Mouse (Mus musculus): ENCODE measurements around the gene Olfr473.
"Not testable (repeated sequence)": the region's sequence is repeated elsewhere in the genome, so short reads cannot be mapped to it uniquely, and the experiment has no call there.

Olfr473 gene

DNA sequence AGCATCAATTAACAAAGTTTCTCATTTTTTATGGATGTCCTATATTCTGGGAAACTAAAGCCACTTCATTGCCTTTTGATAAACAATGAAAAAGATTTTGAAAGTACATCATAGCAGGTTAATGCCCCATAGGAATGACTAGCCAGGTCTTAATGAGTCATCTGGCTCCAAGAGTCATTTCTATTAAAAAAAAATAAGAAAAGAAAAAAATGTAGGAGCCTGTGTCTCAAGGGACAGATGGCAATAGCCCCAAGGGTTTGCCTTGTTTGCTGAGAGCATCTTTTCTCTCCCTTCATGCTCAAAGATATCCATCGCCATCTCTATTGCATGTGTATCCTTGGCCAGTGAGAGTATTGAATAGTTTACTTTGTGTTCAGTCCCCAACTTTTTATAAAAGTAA is at the start of gene Olfr473:
TSS of gene Olfr473 (plus strand) at position 301 of the 400 bp plus-strand sequence.
- DNase-seq (ENCODE audit: low spot score): no peak

DNA sequence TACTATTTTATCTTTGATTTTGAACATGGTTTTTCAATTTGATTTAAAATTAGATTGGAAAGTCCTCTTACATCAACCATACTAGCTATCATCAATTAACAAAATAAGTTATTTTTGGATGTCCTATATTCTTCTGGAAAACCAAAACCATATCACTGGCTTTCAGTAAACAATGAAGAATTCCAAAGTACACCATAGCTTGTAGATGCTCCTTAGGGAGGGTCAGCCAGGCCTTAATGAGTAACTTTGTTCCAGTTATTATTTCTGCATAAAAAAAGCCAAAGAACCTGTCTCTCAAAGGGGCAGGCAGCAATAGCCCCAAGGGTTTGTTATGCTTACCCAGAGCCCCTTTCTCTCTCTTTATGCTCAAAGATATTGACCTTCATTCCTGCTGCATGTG is 32.6 kb upstream of the Olfr473 start, which contains the start of gene Olfr472:
TSS of gene Olfr472 (plus strand) at position 301 of the 400 bp plus-strand sequence.
- DNase-seq (ENCODE audit: low spot score): no peak

- DNase-seq (ENCODE audit: low spot score): not testable (repeated sequence)
Measured at GRCm38 (mm10) chr7:107952539-107952938, 22.3 kb downstream of the Olfr473 start.

DNA sequence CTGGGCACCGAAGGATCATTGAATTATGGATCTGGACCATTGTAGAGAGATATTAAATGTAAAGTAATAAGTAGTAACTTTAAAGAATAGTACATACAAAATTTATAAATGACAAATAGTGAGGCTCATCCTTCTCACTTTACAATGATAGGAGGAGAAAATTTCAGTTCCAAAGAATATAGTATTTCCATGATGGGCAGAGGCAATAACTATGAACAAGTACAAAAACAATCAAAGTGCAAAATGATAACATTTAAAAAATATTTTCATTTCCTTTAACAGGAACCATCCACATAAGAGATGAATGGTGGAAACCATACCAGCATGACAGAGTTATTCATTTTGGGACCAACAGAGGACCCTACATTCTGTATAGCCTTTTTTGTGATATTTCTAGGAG is 24.1 kb downstream of the Olfr473 start, which contains the start of gene Olfr474:
TSS of gene Olfr474 (plus strand) at position 301 of the 400 bp plus-strand sequence.
- no peak for DNase-seq (ENCODE audit: low spot score)

DNA sequence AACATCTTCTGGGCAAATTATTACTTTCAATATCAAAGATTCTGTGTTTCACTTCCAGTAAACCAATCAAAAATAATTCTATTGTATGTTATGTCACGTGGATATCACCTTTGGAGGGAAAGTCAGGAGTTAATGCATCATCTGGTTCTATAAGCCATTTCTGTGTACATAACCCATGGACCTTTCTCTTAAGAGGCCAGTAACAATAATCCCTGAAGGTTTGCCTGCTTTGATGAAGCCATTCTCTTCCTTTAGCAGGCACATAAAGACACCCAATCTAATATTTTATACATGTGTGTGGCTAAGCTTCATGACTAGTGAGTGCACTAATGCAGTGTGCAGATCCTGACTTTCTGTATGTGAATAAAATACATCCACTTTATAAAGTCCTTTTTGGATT is 34.3 kb downstream of the Olfr473 start, which contains the start of gene Olfr476:
TSS of gene Olfr476 (plus strand) at position 301 of the 400 bp plus-strand sequence.
- no peak for DNase-seq (ENCODE audit: low spot score)

Data from embryo, embryonic 10 days (tissue).